Mouse (Mus musculus) ovary, postnatal 14 days (tissue): ENCODE measurements at regions not wholly inside any gene's neighbourhood (a gene's known extent, or its start where the extent isn't known, plus 50 kb on each side); places are given as distances from the start of the nearest gene placed in this dataset.

Source experiments
- DNase-seq: peaks from one replicate; pipeline ENCODE4 v3.0.0; 2022; ENCODE audit warnings: low spot score

DNA sequence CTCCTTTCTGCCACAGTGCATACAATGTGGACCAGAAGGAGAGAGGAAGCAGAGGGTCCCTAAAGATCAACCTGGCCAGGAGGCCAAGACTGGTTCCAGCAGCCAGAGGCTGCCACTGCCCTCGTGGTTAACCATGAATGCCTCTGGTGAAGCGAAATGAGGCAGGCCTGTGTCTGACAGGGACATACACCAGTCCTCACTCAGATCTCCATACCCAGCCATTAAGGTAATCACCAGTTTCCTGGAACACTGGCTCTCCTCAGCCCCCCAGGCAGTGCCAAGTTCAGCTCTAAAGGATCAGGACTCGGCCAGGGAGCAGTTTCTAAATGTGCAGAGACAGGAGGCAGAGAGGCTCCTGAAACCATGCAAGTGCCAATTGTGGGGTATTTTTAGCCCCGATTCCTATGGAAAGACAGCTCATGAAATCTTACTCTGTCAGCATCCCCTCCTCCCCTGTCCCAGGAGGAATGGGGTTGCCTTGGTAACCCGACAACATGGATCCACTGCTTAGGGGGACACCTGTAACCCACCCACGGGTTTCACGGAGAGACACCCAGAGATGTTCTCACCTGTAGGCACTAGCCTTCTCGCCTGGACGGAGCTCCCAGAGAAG, 103.6 kb downstream of the Ier5 start:
- no peak for DNase-seq

DNA sequence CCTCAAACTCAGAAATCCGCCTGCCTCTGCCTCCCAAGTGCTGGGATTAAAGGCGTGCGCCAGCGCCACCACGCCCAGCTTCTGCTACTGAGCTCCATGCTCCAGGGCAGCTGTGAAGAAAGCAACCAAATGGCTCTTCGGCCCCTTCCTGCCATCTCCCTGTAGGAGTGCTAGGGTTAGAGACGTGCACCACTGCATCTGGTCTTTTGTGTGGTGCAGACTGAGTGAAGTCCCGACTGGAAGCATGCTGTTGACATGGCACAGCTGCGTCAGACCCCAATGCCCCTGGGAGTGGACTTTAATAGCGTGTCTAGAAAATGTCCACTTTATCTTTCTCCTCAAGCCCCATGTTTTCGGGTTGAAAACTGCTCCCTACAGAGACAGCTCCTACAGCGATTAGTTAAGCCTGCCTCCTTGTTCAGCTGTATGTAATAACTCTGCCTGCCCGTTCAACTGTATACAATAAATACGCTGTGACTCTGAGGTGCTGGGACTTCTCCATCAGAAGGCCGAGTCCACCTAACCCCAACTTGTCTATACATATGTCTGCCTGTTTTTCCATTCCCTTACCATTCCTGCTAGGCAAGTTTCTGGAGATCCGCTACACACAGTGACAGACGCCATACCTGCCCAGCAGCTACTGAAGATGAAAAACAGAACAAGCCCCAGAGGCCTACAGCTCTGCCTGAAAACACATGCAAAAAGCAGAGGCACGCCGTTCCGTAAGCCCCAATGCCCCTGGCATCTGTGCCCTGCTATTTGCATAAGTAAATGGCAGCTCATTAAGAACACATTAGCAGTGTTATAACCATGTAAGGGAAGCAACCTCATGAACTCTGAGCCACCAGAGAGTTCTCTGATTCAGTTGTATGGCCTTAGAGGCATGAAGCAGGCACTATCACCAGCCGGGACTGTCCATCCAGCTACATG, 105.2 kb downstream of the Ier5 start:
- no peak for DNase-seq

- peak; percentile 13 for DNase-seq
Measured at GRCm38 (mm10) chr1:154983325-154983724, 99.0 kb upstream of the Cacna1e start.

DNA sequence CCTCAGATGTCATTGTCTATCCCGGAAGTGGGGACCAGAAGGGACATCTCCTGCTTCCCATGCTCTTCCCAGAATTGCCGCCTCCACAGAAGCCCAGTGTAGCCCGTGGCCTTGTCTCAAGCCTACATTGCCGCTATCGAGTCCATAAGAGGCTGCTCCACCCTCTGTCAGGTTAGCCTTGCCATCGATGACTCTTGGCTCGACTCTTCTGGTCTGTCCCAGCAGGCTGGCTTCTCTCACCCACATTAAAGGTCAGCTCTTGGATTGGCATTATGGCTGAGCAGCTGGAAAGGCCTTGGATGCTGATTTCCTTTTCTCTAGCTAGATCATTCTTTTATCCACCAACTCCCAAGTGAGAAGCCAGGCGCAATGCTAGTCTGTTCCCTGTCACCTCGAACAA, 98.5 kb upstream of the Cacna1e start:
- DNase-seq, result no peak

- no peak for DNase-seq
Measured at GRCm38 (mm10) chr1:154981687-154982086, 97.4 kb upstream of the Cacna1e start.

GRCm38 (mm10) chr1:154975732-154976131, 91.4 kb upstream of the Cacna1e start:
- no peak for DNase-seq

GRCm38 (mm10) chr1:154961271-154961670, 77.0 kb upstream of the Cacna1e start:
- no peak for DNase-seq

DNA sequence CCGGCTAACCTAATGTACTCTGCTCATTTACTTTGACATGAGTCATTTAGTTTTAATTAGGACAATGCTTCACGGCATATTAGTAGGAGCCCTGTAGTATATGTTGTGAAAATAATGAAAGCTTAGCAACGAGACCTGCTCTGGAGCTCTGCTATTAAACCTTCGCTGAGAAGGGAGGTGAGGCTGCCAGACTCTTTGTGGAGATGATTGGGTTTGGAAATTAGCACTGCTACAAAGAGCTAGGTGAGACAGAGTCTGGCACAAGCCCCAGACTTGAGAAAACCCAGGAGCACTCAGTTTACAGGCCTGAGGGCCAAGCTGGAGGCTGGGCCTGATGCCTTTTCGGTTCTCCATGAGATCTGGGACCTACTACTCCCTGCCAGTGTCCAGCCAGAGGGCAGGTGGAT, 72.3 kb upstream of the Cacna1e start:
- DNase-seq, result no peak

DNA sequence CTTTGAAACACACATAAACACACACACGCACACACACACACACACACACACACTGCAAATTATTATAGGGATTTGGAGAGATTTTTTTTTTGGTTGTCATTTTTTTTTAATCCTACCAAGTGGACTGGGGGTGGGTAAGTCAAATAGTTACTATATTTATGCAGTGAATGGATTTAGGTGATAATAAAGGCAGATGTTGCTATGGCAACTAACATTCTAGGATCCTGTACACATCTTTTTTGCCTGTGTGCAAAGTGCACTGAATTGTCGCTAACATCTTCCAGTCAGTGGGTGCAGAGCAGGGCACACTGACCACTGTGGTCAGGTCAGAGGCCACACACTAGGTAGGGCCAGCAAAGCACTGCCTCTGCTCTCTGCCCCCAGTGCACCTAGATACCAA, 68.4 kb upstream of the Cacna1e start:
- no peak for DNase-seq
